Mouse (Mus musculus): ENCODE results near the gene Ccser1. TPM values are rescaled to one million over a fixed set of nuclear protein-coding genes. Genes with fewer than 3 reads are reported as not detected.

Gene Ccser1
- total RNA-seq, 1 experiment = 4.1 TPM

- no peaks in the 10 kb centered on the region for H3K36me3 ChIP-seq (ENCODE audit: control insufficient read depth, insufficient read depth, low read length, poor library complexity, severe bottlenecking)
- H3K27ac ChIP-seq (ENCODE audit: insufficient read depth, low read depth, low read length, poor library complexity, severe bottlenecking) = no peak overlapping the region
- no peak overlapping the region for H3K9ac ChIP-seq (ENCODE audit: insufficient read depth, low read depth, low read length, poor library complexity, severe bottlenecking)
- no peak for DNase-seq (ENCODE audit: low read depth, low spot score)
- TF ChIP-seq HCFC1 (IDR thresholded peaks at IDR 0.05; ENCODE audit: borderline replicate concordance, insufficient read depth, low read length) = no peak
- no peak for TF ChIP-seq ZNF384 (IDR thresholded peaks at IDR 0.05; ENCODE audit: low read depth, low read length)
- no peak for TF ChIP-seq CHD2 (IDR thresholded peaks at IDR 0.05; ENCODE audit: low read depth, low read length)
- no peak for TF ChIP-seq ZC3H11A (IDR thresholded peaks at IDR 0.05; ENCODE audit: borderline replicate concordance, low read depth, low read length)
- TF ChIP-seq MAFK (IDR thresholded peaks at IDR 0.05; ENCODE audit: insufficient read depth, low read depth, low read length) = no peak
- no peak overlapping the region for H3K4me3 ChIP-seq (ENCODE audit: insufficient read depth in 1 of 2, low read depth in 1 of 2, low read length in 2 of 2, poor library complexity in 1 of 2, severe bottlenecking in 1 of 2)
- in situ Hi-C loops (cut with MboI; ENCODE audit: low sequenced_read_pairs in 2 of 2, unreplicated experiment in 2 of 2) = no loop called here
- no peaks in the 10 kb centered on the region for H3K9me3 ChIP-seq (ENCODE audit: control insufficient read depth, insufficient read depth, low read depth, low read length)
- H3K4me1 ChIP-seq (ENCODE audit: control insufficient read depth in 2 of 2, insufficient read depth in 2 of 2, low read length in 2 of 2, poor library complexity in 1 of 2) = no peaks in the 10 kb centered on the region
These were observed 148.9 kb downstream of the Ccser1 start for GRCm38 (mm10) chr6:61328981-61329380.

- in situ Hi-C loops (cut with MboI; ENCODE audit: low sequenced_read_pairs in 2 of 2, unreplicated experiment in 2 of 2) = no loop called here
- TF ChIP-seq ZNF384 (IDR thresholded peaks at IDR 0.05; ENCODE audit: low read depth, low read length) = no peak
- no peak for TF ChIP-seq ZC3H11A (IDR thresholded peaks at IDR 0.05; ENCODE audit: borderline replicate concordance, low read depth, low read length)
- no peak for TF ChIP-seq HCFC1 (IDR thresholded peaks at IDR 0.05; ENCODE audit: borderline replicate concordance, insufficient read depth, low read length)
- TF ChIP-seq CHD2 (IDR thresholded peaks at IDR 0.05; ENCODE audit: low read depth, low read length) = no peak
- no peak for TF ChIP-seq MAFK (IDR thresholded peaks at IDR 0.05; ENCODE audit: insufficient read depth, low read depth, low read length)
- Histone ChIP-seq H3K27ac (ENCODE audit: insufficient read depth, low read depth, low read length, poor library complexity, severe bottlenecking) (no peak overlapping the region), H3K36me3 (ENCODE audit: control insufficient read depth, insufficient read depth, low read length, poor library complexity, severe bottlenecking) (no peaks in the 10 kb centered on the region), H3K4me1 (ENCODE audit: control insufficient read depth in 2 of 2, insufficient read depth in 2 of 2, low read length in 2 of 2, poor library complexity in 1 of 2) (no peaks in the 10 kb centered on the region), H3K9me3 (ENCODE audit: control insufficient read depth, insufficient read depth, low read depth, low read length) (no peaks in the 10 kb centered on the region), H3K4me3 (ENCODE audit: insufficient read depth in 1 of 2, low read depth in 1 of 2, low read length in 2 of 2, poor library complexity in 1 of 2, severe bottlenecking in 1 of 2) (no peak overlapping the region), H3K9ac (ENCODE audit: insufficient read depth, low read depth, low read length, poor library complexity, severe bottlenecking) (no peak overlapping the region)
- no peak for DNase-seq (ENCODE audit: low read depth, low spot score)
These were observed 149.7 kb downstream of the Ccser1 start for GRCm38 (mm10) chr6:61329593-61330540.

DNA sequence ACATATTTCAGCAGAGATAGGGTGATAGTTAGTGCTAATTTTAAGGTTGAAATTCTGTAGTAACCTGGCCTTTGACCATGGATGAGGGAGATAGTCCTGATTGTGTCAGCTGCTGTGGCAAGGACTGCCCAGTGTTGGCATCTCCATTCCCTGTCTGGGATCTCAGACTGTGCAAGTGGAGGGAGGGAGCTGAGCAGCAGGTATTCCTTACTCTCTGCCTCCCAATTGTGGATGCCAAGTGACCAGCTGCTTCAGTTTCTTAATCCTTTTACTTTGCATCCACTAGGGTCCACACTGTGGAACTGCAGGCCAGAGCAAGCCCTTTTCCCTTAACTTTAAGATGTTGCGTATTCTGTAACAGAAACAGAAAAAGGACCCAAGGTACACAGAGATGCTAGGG, 154.3 kb downstream of the Ccser1 start:
- in situ Hi-C loops (cut with MboI; ENCODE audit: low sequenced_read_pairs in 2 of 2, unreplicated experiment in 2 of 2) = no loop called here
- Histone ChIP-seq H3K9me3 (ENCODE audit: control insufficient read depth, insufficient read depth, low read depth, low read length) (no peaks in the 10 kb centered on the region), H3K4me1 (ENCODE audit: control insufficient read depth in 2 of 2, insufficient read depth in 2 of 2, low read length in 2 of 2, poor library complexity in 1 of 2) (no peaks in the 10 kb centered on the region), H3K36me3 (ENCODE audit: control insufficient read depth, insufficient read depth, low read length, poor library complexity, severe bottlenecking) (no peaks in the 10 kb centered on the region), H3K9ac (ENCODE audit: insufficient read depth, low read depth, low read length, poor library complexity, severe bottlenecking) (no peak overlapping the region), H3K4me3 (ENCODE audit: insufficient read depth in 1 of 2, low read depth in 1 of 2, low read length in 2 of 2, poor library complexity in 1 of 2, severe bottlenecking in 1 of 2) (no peak overlapping the region), H3K27ac (ENCODE audit: insufficient read depth, low read depth, low read length, poor library complexity, severe bottlenecking) (no peak overlapping the region)
- TF ChIP-seq ZC3H11A (IDR thresholded peaks at IDR 0.05; ENCODE audit: borderline replicate concordance, low read depth, low read length) (no peak), MAFK (IDR thresholded peaks at IDR 0.05; ENCODE audit: insufficient read depth, low read depth, low read length) (no peak), HCFC1 (IDR thresholded peaks at IDR 0.05; ENCODE audit: borderline replicate concordance, insufficient read depth, low read length) (no peak), CHD2 (IDR thresholded peaks at IDR 0.05; ENCODE audit: low read depth, low read length) (no peak), ZNF384 (IDR thresholded peaks at IDR 0.05; ENCODE audit: low read depth, low read length) (no peak)
- no peak for DNase-seq (ENCODE audit: low read depth, low spot score)

DNA sequence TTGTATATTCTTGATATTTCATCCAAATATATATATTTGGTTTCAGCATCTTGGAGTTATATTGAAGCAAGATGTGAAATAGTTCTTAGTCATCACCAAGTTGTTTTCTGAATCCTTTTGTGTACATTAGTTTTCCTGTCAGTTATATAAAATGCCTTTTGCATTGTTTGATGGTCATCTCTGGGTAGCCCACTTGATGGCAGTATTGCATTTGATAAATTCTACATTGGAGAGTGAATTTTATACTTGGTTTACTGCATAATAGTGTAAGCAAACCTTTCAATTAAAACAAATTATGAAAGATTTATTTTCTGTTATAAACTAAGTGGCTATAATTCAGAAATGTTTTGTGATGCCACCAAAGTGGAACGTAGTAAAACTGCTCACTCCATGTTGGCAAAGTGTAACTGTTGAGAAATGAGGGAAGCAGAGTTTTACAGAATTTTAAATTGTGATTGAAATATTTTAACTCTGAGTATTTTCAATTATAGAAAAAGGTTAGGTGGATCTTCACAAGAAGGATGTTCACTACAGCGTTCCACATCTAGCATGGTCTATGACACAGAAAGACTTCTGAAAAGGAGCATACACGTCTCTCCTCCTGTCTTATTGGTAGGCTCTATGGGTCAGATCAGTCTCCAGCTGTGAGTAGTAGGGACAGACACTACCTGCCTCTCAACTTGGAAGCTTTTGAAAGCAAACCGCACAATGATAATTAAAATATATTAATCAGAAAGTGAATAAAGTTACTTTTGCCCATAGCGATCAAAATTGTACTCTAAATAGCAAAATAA, 167.1 kb downstream of the Ccser1 start:
- TF ChIP-seq ZC3H11A (IDR thresholded peaks at IDR 0.05; ENCODE audit: borderline replicate concordance, low read depth, low read length) = no peak
- TF ChIP-seq ZNF384 (IDR thresholded peaks at IDR 0.05; ENCODE audit: low read depth, low read length) = no peak
- TF ChIP-seq CHD2 (IDR thresholded peaks at IDR 0.05; ENCODE audit: low read depth, low read length) = no peak
- TF ChIP-seq HCFC1 (IDR thresholded peaks at IDR 0.05; ENCODE audit: borderline replicate concordance, insufficient read depth, low read length) = no peak
- TF ChIP-seq MAFK (IDR thresholded peaks at IDR 0.05; ENCODE audit: insufficient read depth, low read depth, low read length) = no peak
- Histone ChIP-seq H3K27ac (ENCODE audit: insufficient read depth, low read depth, low read length, poor library complexity, severe bottlenecking) (no peak overlapping the region), H3K9me3 (ENCODE audit: control insufficient read depth, insufficient read depth, low read depth, low read length) (no peaks in the 10 kb centered on the region), H3K36me3 (ENCODE audit: control insufficient read depth, insufficient read depth, low read length, poor library complexity, severe bottlenecking) (no peaks in the 10 kb centered on the region), H3K9ac (ENCODE audit: insufficient read depth, low read depth, low read length, poor library complexity, severe bottlenecking) (no peak overlapping the region), H3K4me1 (ENCODE audit: control insufficient read depth in 2 of 2, insufficient read depth in 2 of 2, low read length in 2 of 2, poor library complexity in 1 of 2) (no peaks in the 10 kb centered on the region), H3K4me3 (ENCODE audit: insufficient read depth in 1 of 2, low read depth in 1 of 2, low read length in 2 of 2, poor library complexity in 1 of 2, severe bottlenecking in 1 of 2) (no peak overlapping the region)
- in situ Hi-C loops (cut with MboI; ENCODE audit: low sequenced_read_pairs in 2 of 2, unreplicated experiment in 2 of 2) = no loop called here
- DNase-seq (ENCODE audit: low read depth, low spot score) = no peak

Data from ES-E14 (cell line).